Mouse (Mus musculus) activated CD4-positive, CD25-positive, alpha-beta regulatory T cell, adult 9 weeks (primary cell): ENCODE measurements around the gene Cct8l1. TPM values are rescaled to one million over a fixed set of nuclear protein-coding genes. Genes with fewer than 3 reads are reported as not detected.

Experiments
- polyA plus RNA-seq: library from polyadenylated mRNA; unstranded; fragments of 100-300 nt; shearing (Covaris generic); gene quantifications from one replicate; pipeline ENCODE4 v1.2.1, GENCODE M21; 2017

Cct8l1 gene
- polyA plus RNA-seq: 0.18 TPM

GRCm38 (mm10) chr5:25515767-25516166 is at the start of gene Cct8l1:
Gene Cct8l1 (plus strand): TSS chr5:25516067.

GRCm38 (mm10) chr5:25498346-25498820 is 17.5 kb upstream of the Cct8l1 start, which contains the start of gene Kmt2c:
Gene Kmt2c (minus strand): TSS chr5:25498783.

Other genes starting within 250 kb of the Cct8l1 start
- gene Kmt2c, start 17.3 kb upstream of the Cct8l1 start, polyA plus RNA-seq: 55.4 TPM
- gene Xrcc2, start 189.8 kb downstream of the Cct8l1 start, polyA plus RNA-seq: 5.8 TPM
- gene Actr3b, start 243.9 kb downstream of the Cct8l1 start, polyA plus RNA-seq: 3.2 TPM